Comparison of ENCODE assay signal across 29 mouse cellular contexts in the genomic region with DNA sequence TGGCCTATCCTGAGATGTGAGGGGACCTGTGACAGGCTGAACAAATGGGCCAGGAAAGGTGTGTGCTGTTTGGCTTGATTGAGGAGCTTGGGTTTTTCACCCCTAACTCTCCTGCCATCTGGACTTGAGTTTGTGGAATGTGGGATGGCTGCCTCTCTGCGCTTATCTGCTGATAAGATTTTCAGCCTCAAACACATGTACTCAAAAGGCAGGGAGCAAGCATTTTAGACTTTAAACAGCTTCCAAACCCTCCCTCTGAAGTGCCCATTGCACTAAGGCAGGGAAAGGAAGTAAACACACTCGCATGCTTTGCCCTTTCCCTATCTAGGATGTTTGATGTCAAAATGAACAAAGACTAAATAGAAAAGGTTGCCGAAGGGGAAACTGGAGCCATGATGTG.
DNase-seq lines count a peak whose midpoint lies in the region; ATAC-seq and TF ChIP-seq lines count a peak whose summit lies in the region.
"Had no signal": no experiment of that assay in that cellular context is flagged by ENCODE, and none has a peak within 500 bp of the region (broad histone marks: within the 10 kb centered on the region; RNA-seq: fewer than 3 reads in every experiment).

No protein-coding gene starts in this region.

- H3K9me3 ChIP-seq in lung, embryonic 14.5 days (ENCODE audit: low read depth, low read length): no peaks in the 10 kb centered on the region
- H3K9me3 ChIP-seq: embryonic facial prominence, embryonic 10.5 days; embryonic facial prominence, embryonic 13.5 days; forebrain, embryonic 13.5 days; G1E; heart, embryonic 10.5 days; heart, embryonic 13.5 days had no signal

- H3K9ac ChIP-seq in lung, embryonic 14.5 days: no peak overlapping the region
- H3K9ac ChIP-seq: embryonic facial prominence, embryonic 13.5 days; forebrain, embryonic 13.5 days; heart, embryonic 13.5 days; hindbrain, embryonic 14.5 days had no signal

- no peak overlapping the region for H3K27ac ChIP-seq in lung, embryonic 14.5 days (ENCODE audit: low read depth)
- H3K27ac ChIP-seq: embryonic facial prominence, embryonic 10.5 days; embryonic facial prominence, embryonic 13.5 days; forebrain, embryonic 13.5 days; heart, adult 2 months; heart, embryonic 10.5 days; heart, embryonic 13.5 days; hindbrain, embryonic 14.5 days; hindbrain, postnatal 0 days had no signal

- no peak for TF ChIP-seq CTCF in lung, embryonic 14.5 days (IDR thresholded peaks at IDR 0.05; ENCODE audit: low read depth)

- peak; percentile 13 for DNase-seq in cerebellum, adult 9-11 months
- no peak for DNase-seq in cerebellum, postnatal 10 days
- peak; percentile 15 for DNase-seq in lung, embryonic 14.5 days
- no peak for DNase-seq in lung, postnatal 14 days
- peak; percentile 34 for DNase-seq in brain, adult 2 months (ENCODE audit: low read depth, low spot score)
- DNase-seq in yolk sac, embryonic 10.5 days (ENCODE audit: low spot score): peak; percentile 24
- DNase-seq: adrenal gland, postnatal 14 days; B cell, adult 2 months; cerebellum, adult 11-12 months; cerebellum, adult 8-10 months; gastrocnemius, postnatal 10 days; gastrocnemius, postnatal 36 days; heart, postnatal 14 days; heart, postnatal 4 days had no signal

- no peak for ATAC-seq in lung, embryonic 14.5 days (ENCODE audit: insufficient read depth)
- ATAC-seq in megakaryocyte-erythroid progenitor cell, adult 5-6 weeks (replicated peaks; ENCODE audit: low FRiP score, low TSS enrichment, poor library complexity, severe bottlenecking): no peak
- ATAC-seq: forebrain, embryonic 13.5 days; forebrain, embryonic 16.5 days; hindbrain, postnatal 0 days; inflammation-experienced regulatory T-cells, adult 6 months; Patski had no signal

- H3K4me3 ChIP-seq in lung, embryonic 14.5 days (ENCODE audit: low read depth, low read length): no peak overlapping the region
- H3K4me3 ChIP-seq: embryonic facial prominence, embryonic 10.5 days; embryonic facial prominence, embryonic 13.5 days; erythroblast, embryonic 14.5 days; forebrain, embryonic 13.5 days; heart, adult 2 months; heart, embryonic 10.5 days; heart, embryonic 13.5 days had no signal

- 0 out of 2 replicates have a peak, but pooled peaks cover 4% of the 10 kb centered on the region for H3K4me1 ChIP-seq in lung, embryonic 14.5 days (ENCODE audit: insufficient read depth)
- H3K4me1 ChIP-seq: embryonic facial prominence, embryonic 13.5 days; forebrain, embryonic 13.5 days had no signal

- WGBS in lung, embryonic 14.5 days: 13% methylated on average over 3 of the region's 3 CpGs

- no peaks in the 10 kb centered on the region for H3K36me3 ChIP-seq in lung, embryonic 14.5 days (ENCODE audit: insufficient read depth)
- H3K36me3 ChIP-seq: embryonic facial prominence, embryonic 10.5 days; embryonic facial prominence, embryonic 13.5 days; G1E; heart, embryonic 10.5 days; heart, embryonic 13.5 days had no signal

- H3K27me3 ChIP-seq in lung, embryonic 14.5 days (ENCODE audit: insufficient read depth, low read length): no peaks in the 10 kb centered on the region
- H3K27me3 ChIP-seq: CH12.LX; embryonic facial prominence, embryonic 13.5 days; forebrain, embryonic 13.5 days; heart, embryonic 13.5 days; Patski had no signal

- H3K4me2 ChIP-seq in lung, embryonic 14.5 days: no peak overlapping the region
- H3K4me2 ChIP-seq: embryonic facial prominence, embryonic 13.5 days; forebrain, embryonic 13.5 days; heart, embryonic 13.5 days; hindbrain, embryonic 14.5 days had no signal

Comparison
In these comparisons a context has a peak if more than half of its experiments do, and no peak if none do; other contexts are left out.
1. DNase-seq: peak in cerebellum, adult 9-11 months (single experiment), lung, embryonic 14.5 days (single experiment), brain, adult 2 months (single experiment) and yolk sac, embryonic 10.5 days (single experiment); none in cerebellum, postnatal 10 days (0 of 2) and lung, postnatal 14 days (single experiment).